Mouse (Mus musculus) layer of hippocampus, adult 8-10 months (tissue): Measurements from ENCODE around the gene Aqp2. TPM values are rescaled to one million over a fixed set of nuclear protein-coding genes. Genes with fewer than 3 reads are reported as not detected.
A peak's percentile ranks its signal among the peaks of the same experiment; 100 is the strongest.

Experiments used
- DNase-seq, 2 experiments: peaks; one replicate each; pipeline ENCODE4 v3.0.0; 2022; ENCODE audit warnings: low spot score in 2 of 2
- total RNA-seq, 4 experiments: library from RNA; stranded (reverse); gene quantifications; 2 replicates each; pipeline ENCODE4 v1.2.4; 2022

The Aqp2 gene
- under 1 TPM in 1 of 4 experiments, not detected in 3; 0.32 TPM for total RNA-seq

- DNase-seq, result no peak
Observed at GRCm38 (mm10) chr15:99578802-99579485, at the start of gene Aqp2. TSS of gene Aqp2 (plus strand) at chr15:99579055.

GRCm38 (mm10) chr15:99531146-99531545 lies 47.7 kb upstream of the Aqp2 start:
- DNase-seq, result no peak

- no peak for DNase-seq
Observed at GRCm38 (mm10) chr15:99532023-99532422, 46.8 kb upstream of the Aqp2 start.

GRCm38 (mm10) chr15:99536889-99537862 lies 41.7 kb upstream of the Aqp2 start:
- no peak for DNase-seq

- DNase-seq, result no peak
Observed at GRCm38 (mm10) chr15:99539891-99540290, 39.0 kb upstream of the Aqp2 start.

- DNase-seq, result no peak
Observed at GRCm38 (mm10) chr15:99544047-99544446, 34.8 kb upstream of the Aqp2 start.

- DNase-seq, result no peak
Observed at GRCm38 (mm10) chr15:99546596-99546995, 32.3 kb upstream of the Aqp2 start.

GRCm38 (mm10) chr15:99547732-99548131 lies 31.1 kb upstream of the Aqp2 start:
- no peak for DNase-seq

GRCm38 (mm10) chr15:99549901-99550300 lies 29.0 kb upstream of the Aqp2 start:
- no peak for DNase-seq

GRCm38 (mm10) chr15:99553767-99554166 lies 25.1 kb upstream of the Aqp2 start:
- DNase-seq, result no peak

GRCm38 (mm10) chr15:99558947-99559346 lies 19.9 kb upstream of the Aqp2 start:
- DNase-seq, result no peak

GRCm38 (mm10) chr15:99560246-99560645 lies 18.6 kb upstream of the Aqp2 start:
- no peak for DNase-seq

GRCm38 (mm10) chr15:99567371-99567770 lies 11.5 kb upstream of the Aqp2 start:
- no peak for DNase-seq

- no peak for DNase-seq
Observed at GRCm38 (mm10) chr15:99568682-99569081, 10.2 kb upstream of the Aqp2 start.

- DNase-seq, result peak in 1 of 2 experiments; percentile 24
Observed at GRCm38 (mm10) chr15:99569123-99569522, 9.7 kb upstream of the Aqp2 start.

- no peak for DNase-seq
Observed at GRCm38 (mm10) chr15:99583463-99584344, 4.8 kb downstream of the Aqp2 start.

- no peak for DNase-seq
Observed at GRCm38 (mm10) chr15:99584407-99585202, 5.8 kb downstream of the Aqp2 start.

GRCm38 (mm10) chr15:99585741-99586140 lies 6.9 kb downstream of the Aqp2 start:
- no peak for DNase-seq

GRCm38 (mm10) chr15:99586525-99586924 lies 7.7 kb downstream of the Aqp2 start:
- DNase-seq, result no peak

- DNase-seq, result no peak
Observed at GRCm38 (mm10) chr15:99589237-99589636, 10.4 kb downstream of the Aqp2 start.

GRCm38 (mm10) chr15:99589704-99590103 lies 10.8 kb downstream of the Aqp2 start:
- no peak for DNase-seq
